Mouse (Mus musculus) small intestine, adult 2 months (tissue): Measurements from ENCODE around the gene Gm17374.

Source experiments
- CTCF ChIP-seq: fragments of 200-500 bp; IDR thresholded peaks from 2 replicates; pipeline ENCODE4 v1.5.1; 2012; ENCODE audit warnings: low read depth, mild to moderate bottlenecking, control low read depth, inconsistent platforms, low read length, moderate library complexity, mixed read lengths; ENCODE audit not compliant: insufficient replicate concordance, insufficient read length; ENCODE audit errors: extremely low read depth
- POLR2A ChIP-seq: fragments of 200-500 bp; IDR thresholded peaks from 2 replicates; pipeline ENCODE4 v1.6.1; 2012; ENCODE audit warnings: low read depth, mild to moderate bottlenecking, control low read depth, inconsistent platforms, low read length, moderate library complexity

DNA sequence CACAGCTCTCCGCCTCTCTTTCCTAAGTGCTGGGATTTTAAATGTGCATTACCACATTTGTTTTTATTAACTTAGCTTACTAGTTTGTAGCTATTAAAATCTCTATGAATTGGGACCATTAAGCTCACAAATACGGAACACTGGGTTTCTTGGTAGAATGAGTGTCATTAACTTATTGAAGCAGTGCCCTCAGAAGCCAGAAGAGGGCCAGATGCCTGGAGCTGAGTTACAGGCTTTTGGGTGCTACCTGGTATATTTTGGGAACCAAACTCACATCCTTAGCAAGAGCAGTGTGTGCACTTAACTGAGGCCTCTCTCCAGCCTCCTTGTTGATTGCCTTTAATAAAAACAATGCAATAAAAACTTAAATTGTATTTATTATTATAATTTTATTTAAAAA is 48.9 kb downstream of the Gm17374 start:
- TF ChIP-seq CTCF (no peak), POLR2A (no peak)
